Mouse (Mus musculus) intestine, embryonic 16.5 days (tissue): ENCODE measurements around the gene Pxdn. TPM values are rescaled to one million over a fixed set of nuclear protein-coding genes. Genes with fewer than 3 reads are reported as not detected.

Source experiments
- polyA plus RNA-seq: library from polyadenylated mRNA; unstranded; fragments of >200 nt; fragmentation: Nextera tagmentation; extraction: Ambion mirVana; gene quantifications from 2 replicates; pipeline ENCODE4 v1.2.1, GENCODE M21; 2015

The Pxdn gene
- polyA plus RNA-seq, 1 experiment from 2014 or later, result 48.2 TPM

Other genes starting within 250 kb of the Pxdn start
- not detected in 2 replicates for gene Tpo, start 195.0 kb downstream of the Pxdn start, polyA plus RNA-seq